Mouse (Mus musculus) forebrain, embryonic 13.5 days (tissue): ENCODE results near the gene Tle4. TPM values are rescaled to one million over a fixed set of nuclear protein-coding genes. Genes with fewer than 3 reads are reported as not detected.

Source experiments
- ATAC-seq: fragments of 200-750 bp; cut with Nextera tagmentation; 2 replicates; pipeline ENCODE4 v1.8.0; 2017
- H3K27ac ChIP-seq: fragments of 300-500 bp; sonication (generic); 2 replicates; pipeline ENCODE4 v1.5.1; 2015; ENCODE audit warnings: inconsistent platforms, mild to moderate bottlenecking, moderate library complexity
- H3K27me3 ChIP-seq: fragments of 300-500 bp; sonication (generic); 2 replicates; pipeline ENCODE4 v1.6.1; 2015; ENCODE audit warnings: mild to moderate bottlenecking, inconsistent platforms
- H3K36me3 ChIP-seq: fragments of 300-500 bp; sonication (generic); 2 replicates; pipeline ENCODE4 v1.6.1; 2015; ENCODE audit warnings: mild to moderate bottlenecking, inconsistent platforms; ENCODE audit not compliant: poor library complexity, severe bottlenecking
- H3K4me1 ChIP-seq: fragments of 300-500 bp; sonication (generic); 2 replicates; pipeline ENCODE4 v1.6.1; 2015; ENCODE audit warnings: inconsistent platforms
- H3K4me2 ChIP-seq: fragments of 300-500 bp; sonication (generic); 2 replicates; pipeline ENCODE4 v1.6.1; 2015; ENCODE audit warnings: inconsistent platforms, mild to moderate bottlenecking, moderate library complexity
- H3K4me3 ChIP-seq: fragments of 300-500 bp; sonication (generic); 2 replicates; pipeline ENCODE4 v1.5.1; 2015; ENCODE audit warnings: mild to moderate bottlenecking, inconsistent platforms
- H3K9ac ChIP-seq: fragments of 300-500 bp; sonication (generic); 2 replicates; pipeline ENCODE4 v1.6.1; 2015; ENCODE audit warnings: mild to moderate bottlenecking, inconsistent platforms
- H3K9me3 ChIP-seq: fragments of 300-500 bp; sonication (generic); replicated peaks from 2 replicates; pipeline ENCODE4 v1.6.1; 2016; ENCODE audit warnings: inconsistent platforms
- WGBS: fragments of 180-500 bp; shearing (Covaris S2); methylation state at CpG from one replicate; pipeline ENCODE4 v1.1.7; 2015; 5-methylcytosine and 5-hydroxymethylcytosine counted together
- polyA plus RNA-seq: library from polyadenylated mRNA; unstranded; fragments of >200 nt; fragmentation: Nextera tagmentation; extraction: Ambion mirVana; gene quantifications from 2 replicates; pipeline ENCODE4 v1.2.1, GENCODE M21; 2015

Tle4 gene
- polyA plus RNA-seq, 1 experiment from 2014 or later = 26.9 TPM

DNA sequence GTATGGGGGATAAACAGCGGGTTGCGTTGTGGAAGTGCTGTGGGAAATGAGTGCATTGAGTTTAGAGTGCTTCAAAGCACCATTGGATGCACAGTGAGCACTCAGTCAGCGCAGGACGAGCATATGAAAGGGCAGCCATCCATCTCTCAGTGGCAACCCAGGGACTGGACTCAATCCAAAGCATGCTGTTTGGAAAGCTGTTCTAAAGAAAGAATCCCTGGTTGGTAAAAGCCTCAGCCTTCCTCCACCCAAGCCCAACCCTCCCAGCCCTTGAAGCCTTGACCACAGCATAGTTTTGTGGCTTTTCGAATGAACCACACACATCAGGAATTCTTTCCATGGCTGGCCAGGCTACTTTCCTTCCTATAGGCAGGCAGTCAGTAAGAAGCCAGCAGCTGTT lies 181.0 kb downstream of the Tle4 start:
- H3K9me3 ChIP-seq = no peaks in the 10 kb centered on the region
- no peaks in the 10 kb centered on the region for H3K36me3 ChIP-seq
- ATAC-seq = 0 out of 2 replicates have a peak, but pooled peaks have one; percentile 33
- 47% methylated on average over 5 of the region's 5 CpGs for WGBS
- H3K9ac ChIP-seq = no peak overlapping the region
- no peak overlapping the region for H3K4me3 ChIP-seq
- no peak overlapping the region for H3K27ac ChIP-seq
- H3K27me3 ChIP-seq = 0 out of 2 replicates have a peak, but pooled peaks cover 4% of the 10 kb centered on the region
- H3K4me1 ChIP-seq = peaks cover 27% of the 10 kb centered on the region
- no peak overlapping the region for H3K4me2 ChIP-seq

DNA sequence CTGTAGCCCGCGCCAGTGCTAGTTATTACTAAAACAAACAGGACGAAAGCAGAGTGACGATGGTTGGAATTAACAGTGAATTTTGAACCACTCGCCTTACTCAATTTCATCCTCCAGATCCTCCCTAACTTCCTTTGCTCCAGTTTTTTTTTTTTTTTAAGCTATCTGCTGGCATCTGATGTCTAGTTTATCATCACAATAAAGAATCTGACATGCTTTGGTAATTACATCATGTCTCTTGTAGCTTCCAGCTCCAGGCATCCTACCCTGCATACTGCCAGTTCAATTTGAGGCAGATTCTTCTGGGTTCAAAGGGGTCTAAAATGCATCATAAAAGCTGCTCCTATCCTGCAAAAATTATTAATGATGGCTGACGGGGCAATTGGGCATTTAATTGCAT lies 181.9 kb downstream of the Tle4 start:
- H3K36me3 ChIP-seq = no peaks in the 10 kb centered on the region

DNA sequence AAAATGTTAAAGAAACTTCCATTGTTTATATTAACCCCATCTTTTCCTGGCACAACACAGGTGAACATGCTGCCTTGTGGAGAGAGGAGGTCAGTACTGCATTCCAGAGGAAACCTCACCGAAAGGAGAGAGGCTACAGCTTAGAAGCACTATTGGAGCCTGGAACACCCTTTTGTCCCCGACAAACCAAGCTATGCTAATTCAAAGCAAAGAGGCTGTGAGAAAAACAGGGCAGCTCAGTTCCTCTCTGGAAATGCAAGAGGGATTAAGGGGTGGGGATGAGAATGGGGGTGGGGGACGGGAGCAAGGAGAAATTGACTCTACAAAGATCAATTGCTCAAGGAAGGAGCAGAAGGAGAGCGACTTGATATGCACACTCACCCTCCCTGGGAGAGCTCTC lies 182.9 kb downstream of the Tle4 start:
- Histone ChIP-seq H3K36me3 (no peaks in the 10 kb centered on the region), H3K27me3 (0 out of 2 replicates have a peak, but pooled peaks cover 4% of the 10 kb centered on the region), H3K4me2 (no peak overlapping the region), H3K4me1 (peaks cover 27% of the 10 kb centered on the region), H3K9ac (no peak overlapping the region), H3K9me3 (no peaks in the 10 kb centered on the region), H3K4me3 (no peak overlapping the region), H3K27ac (no peak overlapping the region)
- ATAC-seq = no peak
- WGBS = 7% methylated on average over 4 of the region's 4 CpGs

More for the DNA sequence above, 181.9 kb downstream of the Tle4 start:
- 0 out of 2 replicates have a peak, but pooled peaks cover 4% of the 10 kb centered on the region for H3K27me3 ChIP-seq
- H3K4me2 ChIP-seq = no peak overlapping the region
- H3K9me3 ChIP-seq = no peaks in the 10 kb centered on the region
- H3K27ac ChIP-seq = no peak overlapping the region
- ATAC-seq = no peak
- H3K4me3 ChIP-seq = no peak overlapping the region
- 44% methylated on average over 6 of the region's 6 CpGs for WGBS
- H3K9ac ChIP-seq = no peak overlapping the region
- peaks cover 27% of the 10 kb centered on the region for H3K4me1 ChIP-seq

DNA sequence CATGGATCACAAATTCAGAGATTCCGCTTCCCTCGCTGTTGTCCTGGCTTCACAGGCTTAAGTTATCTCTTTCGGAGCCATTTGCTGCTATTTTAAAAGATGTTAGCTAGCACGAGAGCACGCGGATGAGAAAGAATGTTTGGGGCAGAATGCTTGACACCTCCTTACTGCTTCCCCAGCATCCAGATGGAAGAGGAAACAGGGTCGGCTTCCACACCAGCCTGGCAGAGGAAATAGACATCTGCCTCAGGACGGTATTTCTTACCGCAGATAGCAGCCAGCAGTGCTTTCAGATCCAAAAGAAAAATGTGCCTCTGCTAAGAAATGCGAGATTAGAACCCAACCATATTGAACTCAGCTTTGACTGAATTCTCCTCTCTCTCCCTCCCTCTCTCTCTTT lies 191.2 kb downstream of the Tle4 start:
- Histone ChIP-seq H3K9ac (no peak overlapping the region), H3K27ac (no peak overlapping the region), H3K9me3 (no peaks in the 10 kb centered on the region), H3K4me2 (no peak overlapping the region), H3K4me3 (no peak overlapping the region), H3K4me1 (no peaks in the 10 kb centered on the region), H3K27me3 (peaks cover 5% of the 10 kb centered on the region; the same call in 1 of the 2 replicates), H3K36me3 (no peaks in the 10 kb centered on the region)
- 78% methylated on average over 10 of the region's 10 CpGs for WGBS
- no peak for ATAC-seq
